Mouse (Mus musculus) gastrocnemius, postnatal 25 days (tissue): ENCODE results near the gene Tspan6. TPM values are rescaled to one million over a fixed set of nuclear protein-coding genes. Genes with fewer than 3 reads are reported as not detected.

ENCODE experiments used
- DNase-seq: peaks from one replicate; pipeline ENCODE4 v3.0.0; 2022
- long read RNA-seq, 2 experiments: library from polyadenylated mRNA; stranded (forward); transcript quantifications; one replicate each; pipeline ENCODE4 v2.0.0; 2021
- total RNA-seq, 2 experiments: library from RNA; stranded (reverse); gene quantifications; 1 replicate in 1 of 2; 2 replicates in 1 of 2; pipeline ENCODE4 v1.2.3; 2021

Tspan6 gene
- total RNA-seq, result 1 to 10 TPM; 3.2 to 6.4 TPM
- long read RNA-seq, experiment 1, transcript Tspan6-201 (8 exons, 1,765 nt), result major isoform, 9 of 9 reads
- long read RNA-seq, experiment 1, partial matches to known transcripts, result 0 of 9 reads
- long read RNA-seq, experiment 1, other reads (novel, unspliced or antisense), result 0 of 9 reads
- long read RNA-seq, experiment 2, transcript Tspan6-201 (8 exons, 1,765 nt), result major isoform, 19 of 19 reads
- long read RNA-seq, experiment 2, partial matches to known transcripts, result 0 of 19 reads
- long read RNA-seq, experiment 2, other reads (novel, unspliced or antisense), result 0 of 19 reads

GRCm38 (mm10) chrX:133898014-133898542, at the start of gene Tspan6:
Gene Tspan6 (minus strand): TSS chrX:133898429.
- DNase-seq, result peak; percentile 76

DNA sequence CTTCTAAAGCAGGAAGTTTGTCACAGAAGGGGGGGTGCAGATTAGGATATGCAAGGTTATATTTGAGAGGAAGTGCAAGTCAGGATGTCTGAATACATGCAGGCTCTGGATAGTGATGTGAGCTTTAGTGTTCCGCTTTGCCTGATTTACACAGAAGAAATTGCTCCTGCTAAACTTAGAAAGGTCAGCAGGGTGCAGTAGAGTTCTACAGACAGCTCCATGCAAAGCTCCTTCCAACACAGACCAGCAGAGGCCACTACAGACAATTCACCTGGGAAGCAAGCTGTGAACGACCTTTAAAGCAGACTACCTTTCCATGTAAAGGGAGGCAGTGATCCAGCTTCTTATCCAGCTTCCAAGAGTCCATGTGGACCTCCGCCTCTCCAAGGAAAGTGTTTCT, 49.2 kb upstream of the Tspan6 start:
- DNase-seq, result no peak

- no peak for DNase-seq
Observed at GRCm38 (mm10) chrX:133939561-133939960, 41.3 kb upstream of the Tspan6 start.

GRCm38 (mm10) chrX:133936605-133937225, 38.5 kb upstream of the Tspan6 start:
- no peak for DNase-seq

DNA sequence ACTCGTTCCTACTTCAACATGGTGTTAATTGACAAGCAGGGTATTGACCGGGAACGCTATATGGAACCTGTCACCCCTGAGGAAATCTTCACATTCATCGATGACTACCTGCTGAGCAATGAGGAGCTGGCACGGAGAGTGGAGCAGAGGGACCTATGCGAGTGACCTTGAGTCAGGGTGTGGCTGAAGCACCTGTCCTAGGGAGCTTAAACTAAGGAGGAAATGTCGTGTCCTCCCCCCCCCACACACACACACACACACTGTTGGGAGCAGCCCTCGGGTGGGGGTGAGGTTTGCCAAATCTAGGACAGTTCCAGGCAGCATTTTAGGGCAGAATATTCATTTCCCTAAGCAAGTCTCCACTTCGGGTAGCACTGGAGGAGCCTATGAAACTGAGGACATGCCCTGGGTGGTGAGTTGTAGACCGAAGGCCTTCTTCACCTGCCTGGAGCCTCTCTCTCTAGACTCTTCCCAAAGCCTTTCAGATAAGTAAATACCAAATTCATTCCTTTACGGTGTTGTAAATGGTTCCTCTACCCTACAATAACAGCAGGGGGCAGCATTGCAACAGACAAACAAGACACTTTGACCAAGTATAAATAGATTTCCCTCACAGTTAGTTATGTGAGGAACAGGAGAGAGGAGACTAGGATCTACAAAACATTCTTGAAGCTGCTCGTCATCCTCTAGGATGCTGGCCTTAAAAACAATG, 33.2 kb upstream of the Tspan6 start:
- no peak for DNase-seq

DNA sequence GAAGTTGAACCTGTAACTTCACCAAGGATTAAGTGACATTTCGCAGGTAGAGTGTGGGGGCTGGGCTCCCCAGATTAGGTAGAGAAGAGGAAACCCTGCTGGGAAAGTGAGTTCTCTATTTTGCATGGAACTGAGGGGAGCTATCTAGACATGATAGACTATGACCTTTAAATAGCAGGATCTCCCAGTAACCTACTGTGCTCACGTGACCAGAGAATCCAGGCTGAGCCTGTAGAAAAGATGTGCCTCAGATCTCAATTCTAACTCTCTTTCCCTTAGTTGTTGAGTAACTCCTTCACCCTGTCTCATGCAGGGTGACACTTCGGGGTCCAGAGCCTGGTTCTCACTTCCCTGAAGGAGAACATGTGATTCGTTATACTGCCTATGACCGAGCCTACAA, 28.5 kb upstream of the Tspan6 start:
- no peak for DNase-seq

GRCm38 (mm10) chrX:133921187-133921586, 23.0 kb upstream of the Tspan6 start:
- no peak for DNase-seq

DNA sequence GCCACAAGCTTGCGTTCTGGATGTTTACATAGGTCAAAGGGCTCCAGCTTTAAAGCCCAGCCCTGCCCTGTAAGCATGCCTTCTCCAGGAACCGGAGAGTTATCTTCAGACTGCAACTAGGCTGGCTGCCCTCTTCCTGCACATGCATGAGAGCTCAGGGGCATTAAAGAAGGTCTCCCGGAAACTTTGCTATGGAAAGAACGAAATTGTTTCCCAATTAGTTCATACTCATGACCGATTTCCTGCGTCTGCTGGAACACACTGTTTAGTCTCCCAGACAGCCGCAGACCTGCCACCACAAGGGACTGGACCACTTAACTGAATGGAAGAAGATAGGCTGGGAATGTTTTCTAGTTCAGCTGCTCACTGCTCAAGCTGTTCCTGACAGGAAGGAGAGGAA, 16.0 kb upstream of the Tspan6 start:
- peak; percentile 9 for DNase-seq

DNA sequence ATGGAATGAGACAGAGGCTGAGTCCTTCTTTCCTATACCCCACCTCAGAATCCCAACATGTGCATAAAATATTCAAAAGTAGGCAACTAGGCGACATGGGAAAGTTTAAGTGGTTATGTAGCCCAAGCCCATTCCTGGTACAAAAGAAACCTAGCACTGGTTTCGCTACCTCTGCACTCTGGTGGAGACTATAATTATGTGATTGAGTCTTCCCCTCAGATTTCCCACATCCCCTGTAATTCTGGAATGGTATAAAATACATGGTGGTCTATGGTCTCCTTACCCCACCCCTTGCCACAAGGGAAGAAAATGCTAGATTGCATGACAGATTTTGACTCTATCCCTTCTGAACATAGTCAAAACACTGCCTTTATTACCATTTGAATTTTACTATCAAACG, 14.8 kb upstream of the Tspan6 start:
- no peak for DNase-seq

GRCm38 (mm10) chrX:133911397-133912103, 13.3 kb upstream of the Tspan6 start:
- DNase-seq, result peak; percentile 40

DNA sequence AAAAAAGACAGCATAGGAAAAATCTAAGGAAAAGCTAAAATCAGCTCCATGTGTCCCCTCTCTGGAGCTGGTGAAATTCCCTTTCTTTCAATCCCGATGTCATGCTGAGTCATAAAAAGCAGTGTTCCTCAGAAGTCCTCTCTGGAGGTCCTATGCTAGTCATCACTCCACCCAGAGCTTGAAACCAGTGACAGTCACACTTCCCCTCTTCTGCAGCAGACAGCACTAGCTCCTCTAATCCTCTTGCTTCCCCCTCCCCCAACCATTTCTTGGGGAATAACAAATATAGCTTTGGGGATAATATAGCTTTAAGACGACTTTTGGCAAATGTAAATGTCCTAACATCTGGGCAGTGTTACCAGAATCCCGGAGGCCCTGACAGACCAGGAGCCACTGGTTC, 10.0 kb upstream of the Tspan6 start, which contains the start of gene Srpx2:
TSS of gene Srpx2 (plus strand) at position 166 of the 400 bp plus-strand sequence.
- no peak for DNase-seq

DNA sequence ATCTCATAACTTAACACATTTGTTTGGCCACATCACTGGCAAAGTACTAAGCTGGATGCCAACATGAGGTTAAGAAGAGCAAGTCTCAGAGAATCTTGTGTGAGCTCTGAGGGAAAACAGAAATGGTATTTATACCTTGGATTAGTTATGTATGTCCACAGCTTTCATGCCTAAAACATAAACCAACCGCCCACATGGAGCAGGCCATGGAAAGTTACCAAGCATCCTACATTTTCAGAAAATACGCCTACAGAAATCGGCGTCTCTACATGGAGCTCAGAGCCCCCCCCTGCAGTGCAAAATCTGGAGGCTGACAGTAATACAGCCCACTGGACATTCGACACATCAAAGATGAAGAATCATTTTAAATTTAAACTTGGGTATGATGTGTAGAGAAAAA, 10.1 kb downstream of the Tspan6 start:
- DNase-seq, result no peak

- no peak for DNase-seq
Observed at GRCm38 (mm10) chrX:133887308-133887707, 10.9 kb downstream of the Tspan6 start.

DNA sequence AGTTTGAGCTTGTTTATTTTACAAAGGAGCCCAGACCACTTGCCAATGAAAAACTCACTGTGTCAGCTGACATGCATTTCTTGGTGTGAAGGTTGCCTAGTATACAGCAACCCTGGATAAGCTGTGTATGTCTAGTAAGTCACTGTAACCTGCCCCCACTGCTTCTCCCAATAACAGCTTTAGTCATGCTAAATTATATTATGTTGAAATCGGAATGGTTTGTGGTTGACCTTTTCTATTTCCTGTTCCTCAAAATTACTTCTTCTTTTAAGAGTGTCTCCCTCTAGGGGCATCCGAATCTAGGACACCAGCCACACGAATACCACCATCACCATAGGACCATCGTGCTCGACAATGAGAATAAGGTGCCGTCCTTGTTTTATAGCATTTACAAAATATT, 28.5 kb downstream of the Tspan6 start:
- no peak for DNase-seq

GRCm38 (mm10) chrX:133853637-133854036, 44.6 kb downstream of the Tspan6 start:
- DNase-seq, result no peak

- no peak for DNase-seq
Observed at GRCm38 (mm10) chrX:133850680-133851079, 47.5 kb downstream of the Tspan6 start, which contains the start of gene Tnmd. Gene Tnmd (plus strand): TSS chrX:133850980.

Other genes with a start within 250 kb of the Tspan6 start
- gene Pcdh19, start 209.4 kb downstream of the Tspan6 start, total RNA-seq, result 1 to 10 TPM; 3.3 to 5.9 TPM
- 10 to 100 TPM; 13.5 to 37.1 TPM for gene Tnmd, start 47.4 kb downstream of the Tspan6 start, total RNA-seq
- 1 to 10 TPM; 3.4 to 5.5 TPM for gene Srpx2, start 10.0 kb upstream of the Tspan6 start, total RNA-seq
- under 1 TPM; 0.72 to 0.86 TPM for gene Sytl4, start 83.4 kb upstream of the Tspan6 start, total RNA-seq
- 1 to 10 TPM; 7.9 to 9.6 TPM for gene Cstf2, start 160.8 kb upstream of the Tspan6 start, total RNA-seq